Mouse (Mus musculus): ENCODE results near the gene Ssna1.

- TF ChIP-seq CTCF (IDR thresholded peaks at IDR 0.05; ENCODE audit: low read depth, low read length) (no peak), POLR2AphosphoS5 (IDR thresholded peaks at IDR 0.05; ENCODE audit: insufficient replicate concordance, low read depth, low read length) (no peak)
These were observed 34.1 kb downstream of the Ssna1 start for GRCm38 (mm10) chr2:25238106-25238505.

Measured in G1E (cell line).